Mouse (Mus musculus): Measurements from ENCODE around the gene Gtf2h1.
"Not testable (repeated sequence)": the region's sequence is repeated elsewhere in the genome, so short reads cannot be mapped to it uniquely, and the experiment has no call there.

Gtf2h1 gene

GRCm38 (mm10) chr7:46830799-46831590 lies 35.1 kb downstream of the Gtf2h1 start:
- no peak for DNase-seq (ENCODE audit: low spot score)

GRCm38 (mm10) chr7:46831693-46832092 lies 35.8 kb downstream of the Gtf2h1 start:
- no peak for DNase-seq (ENCODE audit: low spot score)

GRCm38 (mm10) chr7:46832112-46832810 lies 36.4 kb downstream of the Gtf2h1 start:
- DNase-seq (ENCODE audit: low spot score): not testable (repeated sequence)

GRCm38 (mm10) chr7:46833266-46833665 lies 37.4 kb downstream of the Gtf2h1 start:
- DNase-seq (ENCODE audit: low spot score): peak; percentile 75

- no peak for DNase-seq (ENCODE audit: low spot score)
Measured at GRCm38 (mm10) chr7:46833670-46834255, 37.9 kb downstream of the Gtf2h1 start.

- no peak for DNase-seq (ENCODE audit: low spot score)
Measured at GRCm38 (mm10) chr7:46834994-46835610, 39.2 kb downstream of the Gtf2h1 start.

GRCm38 (mm10) chr7:46836357-46836756 lies 40.5 kb downstream of the Gtf2h1 start:
- DNase-seq (ENCODE audit: low spot score): no peak

GRCm38 (mm10) chr7:46837073-46837472 lies 41.2 kb downstream of the Gtf2h1 start:
- DNase-seq (ENCODE audit: low spot score): no peak

- peak; percentile 84 for DNase-seq (ENCODE audit: low spot score)
Measured at GRCm38 (mm10) chr7:46838104-46838671, 42.3 kb downstream of the Gtf2h1 start.

GRCm38 (mm10) chr7:46838891-46839302 lies 43.0 kb downstream of the Gtf2h1 start:
- peak; percentile 91 for DNase-seq (ENCODE audit: low spot score)

GRCm38 (mm10) chr7:46839446-46839845 lies 43.5 kb downstream of the Gtf2h1 start:
- DNase-seq (ENCODE audit: low spot score): no peak

GRCm38 (mm10) chr7:46839861-46840260 lies 44.0 kb downstream of the Gtf2h1 start:
- DNase-seq (ENCODE audit: low spot score): no peak

GRCm38 (mm10) chr7:46840326-46840725 lies 44.4 kb downstream of the Gtf2h1 start:
- DNase-seq (ENCODE audit: low spot score): no peak

GRCm38 (mm10) chr7:46840787-46841525 lies 45.1 kb downstream of the Gtf2h1 start, which contains the start of gene Ldha:
Gene Ldha (plus strand): TSS chr7:46841475.
- no peak for DNase-seq (ENCODE audit: low spot score)

- DNase-seq (ENCODE audit: low spot score): no peak
Measured at GRCm38 (mm10) chr7:46842278-46842677, 46.4 kb downstream of the Gtf2h1 start.

GRCm38 (mm10) chr7:46843576-46843975 lies 47.7 kb downstream of the Gtf2h1 start:
- no peak for DNase-seq (ENCODE audit: low spot score)

- peak; percentile 84 for DNase-seq (ENCODE audit: low spot score)
Measured at GRCm38 (mm10) chr7:46845211-46845977, 49.5 kb downstream of the Gtf2h1 start.

GRCm38 (mm10) chr7:46845978-46846485 lies 50.1 kb downstream of the Gtf2h1 start:
- DNase-seq (ENCODE audit: low spot score): peak; percentile 18

- peak; percentile 62 for DNase-seq (ENCODE audit: low spot score)
Measured at GRCm38 (mm10) chr7:46846486-46847244, 50.8 kb downstream of the Gtf2h1 start.

- peak; percentile 62 for DNase-seq (ENCODE audit: low spot score)
Measured at GRCm38 (mm10) chr7:46849287-46849686, 53.4 kb downstream of the Gtf2h1 start.
